Mouse (Mus musculus): ENCODE data around the gene Celf6.

DNA sequence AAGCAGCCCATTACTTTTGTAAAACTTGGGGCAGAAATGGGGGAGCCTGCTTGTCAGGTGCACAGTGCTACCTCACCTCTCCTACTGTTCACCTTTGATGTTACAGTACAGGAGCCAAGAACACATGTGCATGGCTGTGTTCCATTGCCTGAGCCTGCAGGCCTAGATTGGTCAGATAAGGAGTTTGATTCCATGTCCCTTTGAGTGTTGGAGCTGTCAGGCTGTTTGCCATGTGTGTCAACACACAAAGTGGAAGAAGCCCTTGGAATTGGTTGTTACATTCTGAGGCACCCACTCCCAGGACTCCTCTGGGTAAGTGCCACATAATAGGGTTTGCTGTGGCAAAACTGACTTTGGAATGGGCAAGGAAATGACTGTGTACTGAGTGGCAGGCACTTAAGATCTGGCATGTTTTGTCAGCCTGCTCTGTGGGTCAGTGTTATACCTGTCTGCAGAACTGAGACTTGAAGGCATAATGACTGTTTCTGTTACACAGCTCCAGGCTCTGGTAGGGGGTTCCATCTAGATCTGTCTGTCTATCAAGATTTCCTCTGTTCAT is 34.9 kb upstream of the Celf6 start:
- TF ChIP-seq CTCF (IDR thresholded peaks at IDR 0.05; ENCODE audit: borderline replicate concordance, insufficient read depth, low read length) (no peak), POLR2A (IDR thresholded peaks at IDR 0.05; ENCODE audit: low read depth, low read length) (no peak)
